Mouse (Mus musculus): ENCODE measurements at regions not wholly inside any gene's neighbourhood (a gene's known extent, or its start where the extent isn't known, plus 50 kb on each side); places are given as distances from the start of the nearest gene placed in this dataset.

- no peak for DNase-seq
These were observed 141.7 kb upstream of the Lrfn2 start for GRCm38 (mm10) chr17:48790526-48790925.

GRCm38 (mm10) chr17:48792954-48793353 is 139.2 kb upstream of the Lrfn2 start:
- no peak for DNase-seq

DNA sequence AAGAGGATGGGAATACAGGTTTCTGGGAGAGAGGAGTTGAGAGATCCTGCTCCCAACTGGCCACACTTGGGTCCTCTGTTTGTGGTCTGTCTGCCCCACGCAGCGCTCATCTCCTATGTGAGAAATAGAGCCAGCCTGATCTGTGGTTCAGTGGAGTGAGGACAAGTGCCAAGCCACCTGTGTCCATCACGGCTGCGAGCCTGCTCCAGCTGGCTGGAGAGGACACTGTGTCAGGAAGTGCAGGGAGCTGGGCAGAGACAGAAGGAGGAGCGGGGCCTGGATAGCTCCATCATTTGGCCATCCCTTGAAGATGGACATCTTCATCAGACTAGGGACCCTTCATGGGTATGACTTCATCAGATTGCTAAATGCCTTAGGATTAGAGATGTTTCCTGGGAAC is 136.4 kb upstream of the Lrfn2 start:
- DNase-seq = no peak

DNA sequence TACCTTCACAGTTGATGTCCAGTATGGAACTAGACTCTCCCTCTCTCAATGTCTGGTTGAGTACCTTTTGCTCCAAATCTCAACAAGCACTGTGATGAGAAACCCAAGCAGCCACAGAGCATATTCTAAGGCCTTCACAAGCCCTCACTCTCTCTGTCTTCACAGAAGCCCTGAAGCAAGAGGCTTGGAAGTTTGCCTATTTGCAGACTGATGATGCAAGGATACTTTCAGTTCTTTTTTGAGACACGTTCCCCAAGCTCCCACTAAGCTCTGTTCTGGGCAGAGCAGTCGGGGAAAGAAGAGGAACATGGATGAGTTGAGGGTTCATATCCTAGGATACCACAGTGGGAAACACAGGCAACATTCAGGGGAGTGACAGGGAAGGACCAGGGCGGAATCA is 134.0 kb upstream of the Lrfn2 start:
- DNase-seq = no peak

DNA sequence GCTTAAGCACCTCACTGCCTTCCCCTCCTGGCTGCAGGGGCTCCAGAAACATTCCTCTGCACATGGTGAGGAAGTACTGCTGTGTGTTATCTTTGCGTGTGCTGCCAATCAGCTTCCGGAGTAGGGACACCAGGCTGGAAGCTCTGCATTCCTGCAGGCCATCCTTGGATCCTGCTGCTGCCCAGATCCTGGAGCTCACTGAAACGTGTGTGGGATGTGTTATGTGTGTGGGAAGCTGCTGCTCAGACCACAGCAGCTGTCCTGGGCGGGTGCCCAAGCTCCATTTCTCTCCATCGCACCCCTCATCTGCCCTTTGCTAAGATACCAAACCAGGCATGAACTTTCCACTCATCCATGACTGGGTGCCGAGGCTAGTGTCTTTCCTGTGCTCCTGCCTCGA is 129.5 kb upstream of the Lrfn2 start:
- no peak for DNase-seq

- no peak for DNase-seq
These were observed 124.3 kb upstream of the Lrfn2 start for GRCm38 (mm10) chr17:48807905-48808304.

DNA sequence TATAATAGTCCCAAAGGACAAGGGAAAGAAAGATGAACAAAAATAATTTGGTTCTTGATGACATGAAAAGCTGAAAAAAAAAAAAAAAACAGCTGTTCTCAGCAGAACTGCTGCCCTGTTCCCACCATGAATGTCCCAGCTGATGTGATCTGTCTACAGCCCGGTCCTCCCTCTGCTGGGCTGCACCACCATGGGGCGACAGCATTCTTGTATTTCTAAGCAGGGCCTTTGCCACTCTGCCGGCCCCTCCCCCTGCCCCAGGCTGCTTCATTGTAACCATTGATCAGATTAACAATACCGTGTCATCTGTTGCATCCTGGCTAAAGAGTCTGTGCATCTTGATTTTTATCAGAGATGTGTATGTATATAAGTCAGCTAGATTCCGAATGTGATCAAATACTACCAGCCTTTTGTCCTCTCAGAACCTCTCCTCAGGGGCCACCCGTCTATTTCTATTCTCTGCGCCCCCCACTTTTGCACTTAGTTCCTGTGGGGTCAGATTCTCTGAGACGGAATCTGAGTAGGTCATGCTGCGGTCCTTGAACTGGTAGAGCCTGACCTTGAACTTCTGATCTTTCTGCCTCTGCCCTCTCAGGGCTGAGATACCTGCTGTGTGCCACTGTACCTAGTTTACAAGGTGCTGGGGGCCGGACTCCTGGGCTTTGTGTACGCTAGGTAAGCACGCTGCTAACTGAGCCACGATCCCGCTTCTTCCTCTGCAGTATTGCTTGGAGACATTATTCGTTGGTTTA is 117.2 kb upstream of the Lrfn2 start:
- no peak for DNase-seq

DNA sequence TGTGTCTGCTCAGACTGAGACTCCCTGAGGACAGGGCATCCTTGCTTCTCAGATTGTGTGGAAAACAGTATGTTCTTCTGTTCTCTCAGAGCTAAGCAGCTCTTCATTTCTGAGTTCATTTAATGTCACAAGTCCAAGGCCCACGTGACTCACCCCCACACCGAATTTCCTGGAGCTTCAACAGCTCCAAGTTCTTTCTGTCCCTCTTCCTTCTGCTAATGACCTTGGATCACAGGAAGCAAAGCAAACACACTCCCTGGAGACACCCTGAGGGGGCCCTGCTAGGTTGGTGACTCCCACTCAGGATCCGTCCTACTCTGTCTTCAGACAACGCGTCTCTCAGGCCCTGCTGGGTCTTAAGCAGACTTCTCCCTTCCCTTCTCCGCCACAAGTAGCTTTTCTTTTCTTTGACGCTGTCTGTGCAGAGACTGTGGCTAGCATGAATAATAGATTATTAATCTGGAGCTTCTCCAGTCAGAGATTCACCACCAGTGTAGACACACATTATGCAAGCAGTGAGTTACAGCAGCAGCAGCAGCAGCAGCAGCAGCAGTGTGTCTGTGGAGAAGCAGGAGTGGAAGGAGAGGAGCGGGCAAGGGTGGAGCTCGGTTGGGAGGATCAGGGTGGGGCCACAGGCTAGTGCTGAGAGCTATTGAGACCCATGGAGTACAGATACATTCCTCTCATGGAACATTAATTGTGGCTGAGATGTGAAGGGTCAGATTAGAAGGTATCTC is 115.4 kb upstream of the Lrfn2 start:
- peak; percentile 33 to 47 for DNase-seq

- DNase-seq = no peak
These were observed 114.6 kb upstream of the Lrfn2 start for GRCm38 (mm10) chr17:48817551-48817950.

DNA sequence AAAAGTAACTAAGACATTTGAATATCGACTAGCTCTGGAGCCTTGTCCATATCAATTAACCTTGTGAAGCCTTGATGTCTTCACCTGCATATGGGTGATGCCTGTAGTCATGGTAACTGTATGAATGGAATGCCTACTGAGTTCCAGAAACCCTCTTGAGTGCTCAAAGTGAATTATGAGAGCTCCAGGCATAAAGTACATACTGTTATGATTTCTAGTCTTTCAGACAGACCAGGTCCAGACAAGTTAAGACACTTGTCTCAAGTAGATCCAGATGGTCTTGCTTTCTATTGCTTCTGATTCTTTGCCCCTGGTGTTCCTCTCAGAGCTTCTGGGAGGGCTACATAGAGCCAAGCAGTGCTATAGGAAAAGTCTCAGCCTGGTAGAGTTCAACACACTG is 112.5 kb upstream of the Lrfn2 start:
- no peak for DNase-seq

- no peak for DNase-seq
These were observed 109.9 kb upstream of the Lrfn2 start for GRCm38 (mm10) chr17:48822101-48822876.

- DNase-seq = peak; percentile 16 to 23
These were observed 108.3 kb upstream of the Lrfn2 start for GRCm38 (mm10) chr17:48823921-48824320.

GRCm38 (mm10) chr17:48825212-48825913 is 106.8 kb upstream of the Lrfn2 start:
- no peak for DNase-seq

DNA sequence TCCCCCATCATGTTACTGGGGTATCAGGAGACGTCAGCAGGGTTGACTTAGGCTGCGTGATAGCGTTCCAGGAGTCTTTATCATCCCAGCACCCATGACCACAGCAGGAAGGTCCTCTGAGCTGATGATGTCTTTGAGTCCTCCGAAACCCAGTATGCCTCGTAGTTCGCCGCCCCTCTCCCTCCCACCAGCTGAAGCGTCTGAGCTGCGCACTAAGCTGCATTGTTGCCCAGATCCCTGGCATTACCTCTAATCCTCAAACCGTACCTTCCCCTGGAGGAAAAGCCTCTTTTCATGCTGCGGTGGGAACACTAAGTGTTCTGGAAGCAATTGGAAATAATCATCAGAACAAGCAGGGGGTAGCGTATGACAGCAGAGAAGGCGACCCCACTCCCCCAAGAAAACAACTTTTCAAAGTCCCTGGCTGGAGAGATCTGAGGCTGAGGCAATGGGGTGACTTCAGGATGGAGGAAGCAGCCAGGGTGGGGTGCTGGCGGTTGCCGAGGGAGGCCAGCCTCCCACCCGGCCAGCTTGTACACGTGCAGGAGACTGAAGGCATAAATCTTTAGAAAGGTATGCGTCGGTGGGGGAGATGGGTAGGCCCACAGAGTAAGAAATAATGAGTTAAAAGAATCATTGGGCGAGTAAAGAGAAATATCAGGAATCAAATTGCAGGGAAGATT is 93.7 kb upstream of the Lrfn2 start:
- no peak for DNase-seq

DNA sequence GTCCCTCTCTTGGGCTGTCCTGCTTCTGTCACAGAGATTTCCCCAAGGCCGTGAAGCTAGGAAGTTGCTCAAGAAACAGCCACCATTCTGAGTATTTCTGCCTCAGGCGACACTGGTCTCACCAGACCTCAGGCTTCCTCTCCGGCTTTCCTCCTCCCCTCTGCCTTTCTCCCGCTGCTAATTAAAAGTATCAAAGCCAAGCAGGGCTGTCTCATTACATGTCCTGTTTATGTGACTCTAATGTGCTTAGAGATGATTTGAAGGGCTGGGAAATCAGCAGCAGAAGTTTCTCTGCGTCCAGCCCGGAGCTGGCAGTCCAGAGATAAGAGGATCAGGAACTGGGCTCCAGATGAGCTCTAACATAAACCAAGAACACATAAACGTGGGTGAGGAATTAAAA is 84.3 kb upstream of the Lrfn2 start:
- no peak for DNase-seq

DNA sequence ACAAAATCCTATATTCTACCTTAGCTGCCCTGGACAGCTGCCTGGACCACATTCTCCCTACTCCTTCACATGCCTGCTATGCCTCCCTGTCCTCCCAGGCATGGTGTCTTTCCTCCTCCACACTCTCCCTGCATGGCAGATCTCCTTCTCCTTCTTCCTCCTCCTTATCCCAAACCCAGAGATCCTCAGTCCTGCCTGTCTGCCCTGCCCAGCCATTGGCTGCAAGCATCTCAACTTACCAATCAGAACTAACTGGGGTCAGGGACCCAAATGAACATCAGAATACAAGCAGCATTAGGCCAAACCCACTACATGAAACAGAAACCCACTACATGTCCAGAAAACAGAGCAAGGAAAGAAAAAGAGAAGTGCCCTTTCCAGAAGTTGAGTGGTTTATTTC is 81.3 kb upstream of the Lrfn2 start:
- no peak for DNase-seq

DNA sequence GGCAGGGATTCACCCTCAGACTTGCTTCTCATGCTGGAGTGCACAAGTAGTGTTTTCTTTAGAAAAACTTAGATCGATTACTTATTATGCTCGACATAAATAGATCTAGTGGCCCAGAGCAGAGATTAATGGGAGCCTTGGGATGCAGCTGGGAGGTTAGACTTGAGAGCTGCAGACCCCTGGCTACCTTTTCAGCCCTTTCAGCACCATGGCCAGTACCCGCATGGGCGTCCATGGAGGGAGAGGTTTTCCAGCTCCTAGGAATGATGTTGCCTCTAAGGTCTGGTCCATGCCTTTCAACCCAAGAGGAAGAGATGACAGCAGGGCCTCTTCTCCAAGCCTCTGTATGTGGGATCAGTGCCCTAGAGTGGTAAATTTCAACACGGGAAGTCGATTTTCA is 73.3 kb upstream of the Lrfn2 start:
- peak; percentile 71 to 72 for DNase-seq

DNA sequence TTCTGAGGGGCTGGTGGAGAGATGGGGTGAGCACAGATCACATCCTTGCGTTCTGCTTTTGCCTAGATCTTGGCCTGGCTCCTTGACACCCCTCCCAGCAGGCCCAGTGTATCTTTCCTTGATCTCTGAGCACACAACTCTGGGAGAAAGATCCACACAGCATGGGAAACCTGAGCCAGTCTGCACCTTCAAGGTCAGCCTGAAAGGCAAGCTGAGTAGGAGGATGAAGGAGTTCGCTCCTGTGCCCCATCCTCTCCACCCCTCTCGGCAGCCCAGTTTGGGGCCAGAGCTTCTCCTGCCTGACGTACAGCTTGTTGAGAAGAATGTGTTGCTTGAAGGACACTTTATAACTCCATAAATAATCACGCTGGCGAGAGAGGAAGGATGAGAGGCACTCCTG is 61.7 kb upstream of the Lrfn2 start:
- DNase-seq = no peak

- DNase-seq = no peak
These were observed 54.7 kb upstream of the Lrfn2 start for GRCm38 (mm10) chr17:48877505-48877904.

GRCm38 (mm10) chr17:48880590-48880989 is 51.6 kb upstream of the Lrfn2 start:
- no peak for DNase-seq

DNA sequence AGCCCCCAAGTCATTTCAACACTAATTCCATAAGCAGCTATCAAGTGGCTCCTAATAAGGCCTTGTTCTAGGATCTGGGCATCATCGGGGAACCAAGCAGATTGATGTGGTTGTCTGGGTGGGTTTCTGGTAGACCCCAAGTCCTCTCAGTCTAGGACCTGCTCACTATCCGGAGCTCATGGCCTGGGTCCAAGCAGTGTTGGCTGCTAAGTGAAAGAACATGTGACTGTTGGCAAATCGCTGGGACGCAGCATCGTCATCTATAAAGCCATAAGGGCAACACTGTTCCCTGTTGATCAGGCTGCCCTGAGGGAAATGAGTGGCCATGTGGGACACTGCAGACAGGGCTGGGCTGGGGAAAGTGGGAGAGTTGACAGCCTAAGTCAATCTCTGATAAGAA is 50.2 kb upstream of the Lrfn2 start:
- no peak for DNase-seq
